Mouse (Mus musculus): ENCODE measurements around the gene Lipm. TPM values are rescaled to one million over a fixed set of nuclear protein-coding genes. Genes with fewer than 3 reads are reported as not detected.

Gene Lipm
- total RNA-seq, 1 experiment = 0.09 TPM

DNA sequence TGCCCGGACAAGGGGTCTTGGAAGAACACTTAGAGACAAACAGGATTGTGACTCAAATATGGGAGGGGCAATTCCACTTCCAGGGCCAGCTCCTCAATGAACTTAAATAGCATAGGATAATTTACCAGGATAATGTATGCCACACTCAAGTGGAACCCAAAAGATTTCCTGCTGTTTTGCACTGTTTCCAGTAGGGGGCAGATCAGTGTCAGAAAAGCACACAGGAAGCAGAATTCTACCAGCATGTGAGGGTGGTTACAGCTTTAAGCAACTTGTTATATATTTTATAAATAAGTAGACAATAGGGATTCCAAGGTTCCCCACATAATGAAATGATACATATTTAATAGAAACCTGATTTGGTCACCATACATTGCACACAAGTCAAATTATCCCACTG, 51.2 kb downstream of the Lipm start:
- no peaks in the 10 kb centered on the region for H3K4me1 ChIP-seq (ENCODE audit: control insufficient read depth in 2 of 2, insufficient read depth in 2 of 2, low read length in 2 of 2, poor library complexity in 1 of 2)
- H3K36me3 ChIP-seq (ENCODE audit: control insufficient read depth, insufficient read depth, low read length, poor library complexity, severe bottlenecking) = no peaks in the 10 kb centered on the region
- H3K9me3 ChIP-seq (ENCODE audit: control insufficient read depth, insufficient read depth, low read depth, low read length) = no peaks in the 10 kb centered on the region
- H3K9ac ChIP-seq (ENCODE audit: insufficient read depth, low read depth, low read length, poor library complexity, severe bottlenecking) = no peak overlapping the region
- H3K4me3 ChIP-seq (ENCODE audit: insufficient read depth in 1 of 2, low read depth in 1 of 2, low read length in 2 of 2, poor library complexity in 1 of 2, severe bottlenecking in 1 of 2) = no peak overlapping the region
- no peak overlapping the region for H3K27ac ChIP-seq (ENCODE audit: insufficient read depth, low read depth, low read length, poor library complexity, severe bottlenecking)
- TF ChIP-seq ZNF384 (IDR thresholded peaks at IDR 0.05; ENCODE audit: low read depth, low read length) (no peak), CHD2 (IDR thresholded peaks at IDR 0.05; ENCODE audit: low read depth, low read length) (no peak), HCFC1 (IDR thresholded peaks at IDR 0.05; ENCODE audit: borderline replicate concordance, insufficient read depth, low read length) (no peak), MAFK (IDR thresholded peaks at IDR 0.05; ENCODE audit: insufficient read depth, low read depth, low read length) (no peak), ZC3H11A (IDR thresholded peaks at IDR 0.05; ENCODE audit: borderline replicate concordance, low read depth, low read length) (no peak)
- in situ Hi-C loops (cut with MboI; ENCODE audit: low sequenced_read_pairs in 2 of 2, unreplicated experiment in 2 of 2) = no loop called here
- no peak for DNase-seq (ENCODE audit: low read depth, low spot score)

DNA sequence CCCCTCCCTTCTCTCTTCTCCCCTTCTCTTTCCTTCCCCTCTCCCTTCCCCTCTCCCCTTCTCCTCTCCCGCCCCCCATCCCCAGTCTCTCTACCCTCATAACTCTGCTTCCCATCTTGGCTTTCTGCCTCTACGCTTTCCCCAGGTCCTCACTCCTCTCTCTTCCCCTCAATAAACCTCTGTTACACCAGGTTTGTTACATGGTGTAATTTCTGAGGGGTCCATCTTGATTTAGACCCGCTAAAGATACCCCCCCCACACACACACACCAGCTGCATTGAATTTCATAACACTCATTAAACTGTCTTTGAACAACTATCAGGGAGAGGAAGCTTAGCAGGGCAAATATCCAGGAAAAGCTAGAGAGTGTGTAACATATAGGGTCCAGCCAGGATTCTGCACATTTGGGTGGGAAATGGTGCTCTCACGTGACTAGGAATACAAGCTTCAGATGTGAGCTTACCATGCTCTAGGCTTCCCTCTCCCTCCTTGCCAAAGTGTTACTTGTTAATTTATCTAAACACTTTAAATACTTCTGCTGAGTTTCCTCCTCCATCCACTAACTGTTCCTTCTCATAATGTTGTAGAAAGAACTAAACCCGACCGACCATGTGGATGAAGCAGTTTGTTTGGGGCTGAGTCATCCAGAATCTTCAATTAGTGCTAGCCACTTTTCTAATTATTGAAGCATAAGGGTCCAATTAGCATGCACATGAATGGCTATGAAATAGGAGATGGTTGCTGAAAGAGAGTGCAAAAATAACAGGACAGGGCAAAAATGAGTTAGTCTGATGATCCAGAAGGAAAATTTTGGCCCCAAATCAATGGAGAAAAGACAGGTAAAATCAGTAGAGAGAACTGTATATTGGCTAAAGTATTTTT, 52.8 kb downstream of the Lipm start:
- Histone ChIP-seq H3K36me3 (ENCODE audit: control insufficient read depth, insufficient read depth, low read length, poor library complexity, severe bottlenecking) (no peaks in the 10 kb centered on the region), H3K4me1 (ENCODE audit: control insufficient read depth in 2 of 2, insufficient read depth in 2 of 2, low read length in 2 of 2, poor library complexity in 1 of 2) (no peaks in the 10 kb centered on the region), H3K27ac (ENCODE audit: insufficient read depth, low read depth, low read length, poor library complexity, severe bottlenecking) (no peak overlapping the region), H3K9me3 (ENCODE audit: control insufficient read depth, insufficient read depth, low read depth, low read length) (no peaks in the 10 kb centered on the region), H3K9ac (ENCODE audit: insufficient read depth, low read depth, low read length, poor library complexity, severe bottlenecking) (no peak overlapping the region), H3K4me3 (ENCODE audit: insufficient read depth in 1 of 2, low read depth in 1 of 2, low read length in 2 of 2, poor library complexity in 1 of 2, severe bottlenecking in 1 of 2) (no peak overlapping the region)
- TF ChIP-seq CHD2 (IDR thresholded peaks at IDR 0.05; ENCODE audit: low read depth, low read length) (no peak), HCFC1 (IDR thresholded peaks at IDR 0.05; ENCODE audit: borderline replicate concordance, insufficient read depth, low read length) (no peak), ZC3H11A (IDR thresholded peaks at IDR 0.05; ENCODE audit: borderline replicate concordance, low read depth, low read length) (no peak), MAFK (IDR thresholded peaks at IDR 0.05; ENCODE audit: insufficient read depth, low read depth, low read length) (no peak), ZNF384 (IDR thresholded peaks at IDR 0.05; ENCODE audit: low read depth, low read length) (no peak)
- no peak for DNase-seq (ENCODE audit: low read depth, low spot score)
- in situ Hi-C loops (cut with MboI; ENCODE audit: low sequenced_read_pairs in 2 of 2, unreplicated experiment in 2 of 2) = no loop called here

DNA sequence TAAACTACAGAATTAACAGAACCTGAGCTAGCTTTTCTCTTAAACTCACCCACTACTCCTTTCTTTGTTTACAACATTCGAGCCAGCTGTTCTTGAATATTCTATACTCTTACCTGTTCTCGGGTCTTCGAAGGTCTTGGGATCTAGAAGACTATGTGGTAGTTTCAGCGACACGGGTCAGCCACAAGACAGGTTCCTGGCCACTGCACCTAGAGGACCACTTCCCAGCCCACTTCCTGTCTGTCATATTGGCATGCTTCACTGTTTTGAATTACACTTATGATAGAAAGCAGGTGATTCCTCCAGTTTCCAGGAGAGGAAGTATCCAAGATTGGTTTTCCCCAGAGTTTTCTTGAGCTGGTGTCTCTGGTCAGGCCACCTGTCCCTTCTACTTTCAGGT, 62.0 kb downstream of the Lipm start:
- Histone ChIP-seq H3K36me3 (ENCODE audit: control insufficient read depth, insufficient read depth, low read length, poor library complexity, severe bottlenecking) (no peaks in the 10 kb centered on the region), H3K9me3 (ENCODE audit: control insufficient read depth, insufficient read depth, low read depth, low read length) (no peaks in the 10 kb centered on the region), H3K9ac (ENCODE audit: insufficient read depth, low read depth, low read length, poor library complexity, severe bottlenecking) (no peak overlapping the region), H3K4me3 (ENCODE audit: insufficient read depth in 1 of 2, low read depth in 1 of 2, low read length in 2 of 2, poor library complexity in 1 of 2, severe bottlenecking in 1 of 2) (no peak overlapping the region), H3K27ac (ENCODE audit: insufficient read depth, low read depth, low read length, poor library complexity, severe bottlenecking) (no peak overlapping the region), H3K4me1 (ENCODE audit: control insufficient read depth in 2 of 2, insufficient read depth in 2 of 2, low read length in 2 of 2, poor library complexity in 1 of 2) (no peaks in the 10 kb centered on the region)
- TF ChIP-seq MAFK (IDR thresholded peaks at IDR 0.05; ENCODE audit: insufficient read depth, low read depth, low read length) (no peak), ZNF384 (IDR thresholded peaks at IDR 0.05; ENCODE audit: low read depth, low read length) (no peak), HCFC1 (IDR thresholded peaks at IDR 0.05; ENCODE audit: borderline replicate concordance, insufficient read depth, low read length) (no peak), ZC3H11A (IDR thresholded peaks at IDR 0.05; ENCODE audit: borderline replicate concordance, low read depth, low read length) (no peak), CHD2 (IDR thresholded peaks at IDR 0.05; ENCODE audit: low read depth, low read length) (no peak)
- DNase-seq (ENCODE audit: low read depth, low spot score) = no peak
- in situ Hi-C loops (cut with MboI; ENCODE audit: low sequenced_read_pairs in 2 of 2, unreplicated experiment in 2 of 2) = no loop called here

DNA sequence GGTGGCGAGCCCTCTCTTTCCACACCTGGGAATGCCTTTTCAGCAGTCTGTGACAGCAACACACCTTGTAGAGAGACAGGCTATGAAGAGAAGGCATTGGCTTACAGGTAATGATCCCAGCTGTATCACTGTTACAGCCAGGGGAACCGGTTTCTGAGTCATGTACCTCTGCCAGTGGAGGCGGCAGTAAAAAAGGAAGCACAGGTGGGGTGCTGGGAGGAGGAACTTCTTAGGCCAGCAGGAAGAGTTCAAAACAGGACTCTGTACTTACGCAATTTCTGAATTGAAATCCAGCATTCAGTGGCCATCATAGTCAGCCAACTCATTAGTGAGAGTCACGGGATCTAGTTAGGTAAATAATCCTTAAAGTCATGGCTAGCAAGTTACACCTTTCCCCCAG, 65.2 kb downstream of the Lipm start, which contains the start of gene Ankrd22:
Ankrd22 (minus strand) TSS at position 163 of the 400 bp plus-strand sequence.
- Histone ChIP-seq H3K36me3 (ENCODE audit: control insufficient read depth, insufficient read depth, low read length, poor library complexity, severe bottlenecking) (no peaks in the 10 kb centered on the region), H3K9me3 (ENCODE audit: control insufficient read depth, insufficient read depth, low read depth, low read length) (no peaks in the 10 kb centered on the region), H3K27ac (ENCODE audit: insufficient read depth, low read depth, low read length, poor library complexity, severe bottlenecking) (no peak within 1 kb of the TSS), H3K4me1 (ENCODE audit: control insufficient read depth in 2 of 2, insufficient read depth in 2 of 2, low read length in 2 of 2, poor library complexity in 1 of 2) (no peaks in the 10 kb centered on the region), H3K4me3 (ENCODE audit: insufficient read depth in 1 of 2, low read depth in 1 of 2, low read length in 2 of 2, poor library complexity in 1 of 2, severe bottlenecking in 1 of 2) (no peak within 1 kb of the TSS), H3K9ac (ENCODE audit: insufficient read depth, low read depth, low read length, poor library complexity, severe bottlenecking) (no peak within 1 kb of the TSS)
- in situ Hi-C loops (cut with MboI; ENCODE audit: low sequenced_read_pairs in 2 of 2, unreplicated experiment in 2 of 2) = no loop called here
- no peak for DNase-seq (ENCODE audit: low read depth, low spot score)
- TF ChIP-seq ZC3H11A (IDR thresholded peaks at IDR 0.05; ENCODE audit: borderline replicate concordance, low read depth, low read length) = no peak
- TF ChIP-seq ZNF384 (IDR thresholded peaks at IDR 0.05; ENCODE audit: low read depth, low read length) = no peak
- TF ChIP-seq HCFC1 (IDR thresholded peaks at IDR 0.05; ENCODE audit: borderline replicate concordance, insufficient read depth, low read length) = no peak
- TF ChIP-seq CHD2 (IDR thresholded peaks at IDR 0.05; ENCODE audit: low read depth, low read length) = no peak
- TF ChIP-seq MAFK (IDR thresholded peaks at IDR 0.05; ENCODE audit: insufficient read depth, low read depth, low read length) = no peak

Data from ES-E14 (cell line).